Mouse (Mus musculus): ENCODE results near the gene Lrch1. TPM values are rescaled to one million over a fixed set of nuclear protein-coding genes. Genes with fewer than 3 reads are reported as not detected.

Gene Lrch1
- polyA plus RNA-seq, 1 experiment = 11.5 TPM

DNA sequence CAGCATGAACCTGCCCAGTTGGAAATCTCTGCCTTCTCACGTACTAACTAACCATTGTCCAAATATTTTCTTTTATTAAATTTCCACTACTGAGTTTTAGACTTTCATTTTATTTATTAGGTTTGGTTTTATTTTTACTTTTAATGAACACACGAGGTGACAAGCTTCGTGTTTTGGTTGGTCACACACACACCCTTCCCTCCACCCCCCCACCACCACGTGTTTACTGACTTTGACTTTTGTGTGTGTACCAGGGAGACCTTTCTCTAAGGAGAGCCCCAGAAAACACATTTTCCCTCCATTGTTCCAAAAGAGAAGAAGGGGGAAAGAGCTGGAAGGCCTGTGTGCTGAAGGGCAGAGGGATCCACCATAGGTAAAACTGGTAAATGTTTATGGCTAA is 38.0 kb upstream of the Lrch1 start:
- DNase-seq (ENCODE audit: low read depth in 1 of 2, low spot score in 2 of 2) = no peak
- TF ChIP-seq CTCF (IDR thresholded peaks at IDR 0.05; ENCODE audit: extremely low read depth, insufficient read depth, insufficient read length, insufficient replicate concordance) (no peak), POLR2A (IDR thresholded peaks at IDR 0.05; ENCODE audit: low read depth, low read length) (no peak)
- Histone ChIP-seq H3K4me1 (ENCODE audit: control insufficient read depth, insufficient read depth, insufficient read length) (no peaks in the 10 kb centered on the region), H3K27ac (ENCODE audit: insufficient read depth, low read length) (no peak overlapping the region), H3K27me3 (ENCODE audit: control insufficient read depth, insufficient read depth, low read length) (no peaks in the 10 kb centered on the region), H3K36me3 (ENCODE audit: control insufficient read depth, insufficient read depth, low read length) (no peaks in the 10 kb centered on the region), H3K4me3 (ENCODE audit: extremely low read depth, insufficient read depth, insufficient read length) (no peak overlapping the region)
- 52% methylated on average over 4 of the region's 4 CpGs for WGBS

DNA sequence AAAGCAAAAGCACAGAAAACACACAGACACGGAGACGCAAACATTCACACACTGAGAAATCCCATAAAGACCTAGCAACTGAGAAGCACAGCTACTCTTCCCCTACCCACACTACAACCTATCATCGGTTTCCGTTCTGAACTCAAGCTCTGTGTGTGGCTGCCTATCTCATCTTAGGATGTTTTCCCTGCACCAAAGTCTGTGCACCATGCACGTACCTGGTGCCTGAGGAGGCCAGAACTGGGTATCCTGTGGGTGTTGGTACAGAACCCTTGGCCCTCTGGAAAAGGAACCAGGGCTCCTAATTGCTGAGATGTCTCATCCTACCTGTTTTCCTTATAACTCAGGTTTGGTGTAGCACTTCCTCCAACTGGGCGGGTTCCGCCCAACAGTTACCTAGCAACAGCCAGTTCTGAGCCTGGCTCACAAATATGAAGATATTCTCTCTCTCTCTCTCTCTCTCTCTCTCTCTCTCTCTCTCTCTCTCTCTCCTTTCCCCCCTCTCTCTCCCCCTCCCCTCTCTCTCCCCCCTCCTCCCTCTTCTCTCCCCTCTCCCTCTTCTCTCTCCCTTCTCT is 37.2 kb upstream of the Lrch1 start:
- peak in 1 of 2 experiments; percentile 29 for DNase-seq (ENCODE audit: low read depth in 1 of 2, low spot score in 2 of 2)
- peak overlapping the region; percentile 42 for H3K27ac ChIP-seq (ENCODE audit: insufficient read depth, low read length)
- no peaks in the 10 kb centered on the region for H3K36me3 ChIP-seq (ENCODE audit: control insufficient read depth, insufficient read depth, low read length)
- WGBS = 59% methylated on average over 7 of the region's 7 CpGs
- H3K4me3 ChIP-seq (ENCODE audit: extremely low read depth, insufficient read depth, insufficient read length) = peak overlapping the region; percentile 20; the same call in 1 of the 2 replicates
- H3K4me1 ChIP-seq (ENCODE audit: control insufficient read depth, insufficient read depth, insufficient read length) = no peaks in the 10 kb centered on the region
- TF ChIP-seq CTCF (IDR thresholded peaks at IDR 0.05; ENCODE audit: extremely low read depth, insufficient read depth, insufficient read length, insufficient replicate concordance) (no peak), POLR2A (IDR thresholded peaks at IDR 0.05; ENCODE audit: low read depth, low read length) (no peak)
- H3K27me3 ChIP-seq (ENCODE audit: control insufficient read depth, insufficient read depth, low read length) = no peaks in the 10 kb centered on the region

DNA sequence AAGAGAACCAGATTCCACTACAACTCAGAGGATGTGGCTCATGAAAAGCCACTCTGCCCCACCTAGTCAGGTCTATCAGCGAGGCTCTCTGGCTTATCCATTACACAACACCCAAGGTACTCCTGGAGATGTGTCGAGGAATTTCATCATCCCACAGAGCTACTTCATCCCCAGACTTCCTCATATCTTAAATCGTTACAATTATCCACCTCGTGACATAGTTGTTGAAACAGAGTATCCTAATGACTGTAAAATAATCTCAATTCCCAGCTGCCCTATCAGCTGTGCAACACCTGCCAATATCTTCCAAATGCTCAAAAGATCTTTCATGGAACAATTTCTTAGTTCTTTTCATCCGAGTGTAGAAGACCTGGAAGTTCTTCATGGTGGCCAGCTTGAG is 35.4 kb upstream of the Lrch1 start:
- H3K27me3 ChIP-seq (ENCODE audit: control insufficient read depth, insufficient read depth, low read length) = no peaks in the 10 kb centered on the region
- no peak overlapping the region for H3K4me3 ChIP-seq (ENCODE audit: extremely low read depth, insufficient read depth, insufficient read length)
- no peaks in the 10 kb centered on the region for H3K36me3 ChIP-seq (ENCODE audit: control insufficient read depth, insufficient read depth, low read length)
- no peak overlapping the region for H3K27ac ChIP-seq (ENCODE audit: insufficient read depth, low read length)
- DNase-seq (ENCODE audit: low read depth in 1 of 2, low spot score in 2 of 2) = no peak
- WGBS = 74% methylated on average over 5 of the region's 5 CpGs
- no peak for TF ChIP-seq POLR2A (IDR thresholded peaks at IDR 0.05; ENCODE audit: low read depth, low read length)
- no peak for TF ChIP-seq CTCF (IDR thresholded peaks at IDR 0.05; ENCODE audit: extremely low read depth, insufficient read depth, insufficient read length, insufficient replicate concordance)
- no peaks in the 10 kb centered on the region for H3K4me1 ChIP-seq (ENCODE audit: control insufficient read depth, insufficient read depth, insufficient read length)

DNA sequence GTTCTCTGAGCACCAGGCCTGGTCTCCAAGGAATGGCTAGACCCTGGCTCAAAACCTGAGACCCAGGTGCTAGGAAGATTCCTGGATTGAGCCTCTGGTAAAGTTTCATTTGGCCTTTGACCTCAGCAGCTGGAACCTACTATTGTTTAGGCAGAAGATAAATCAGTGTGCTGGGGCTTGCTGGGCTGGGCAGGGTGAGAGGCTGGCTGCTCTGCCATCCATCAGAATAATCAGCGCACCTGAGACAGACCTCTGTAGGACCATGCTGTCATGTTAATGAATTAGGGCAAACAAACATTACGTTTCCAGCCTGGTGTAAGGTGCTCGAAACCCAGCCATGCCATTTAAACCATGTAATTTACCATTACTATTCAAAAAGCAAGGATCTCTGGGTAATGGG is 33.3 kb upstream of the Lrch1 start:
- peaks cover 4% of the 10 kb centered on the region; the same call in 1 of the 2 replicates for H3K4me1 ChIP-seq (ENCODE audit: control insufficient read depth, insufficient read depth, insufficient read length)
- H3K36me3 ChIP-seq (ENCODE audit: control insufficient read depth, insufficient read depth, low read length) = no peaks in the 10 kb centered on the region
- H3K4me3 ChIP-seq (ENCODE audit: extremely low read depth, insufficient read depth, insufficient read length) = no peak overlapping the region
- TF ChIP-seq POLR2A (IDR thresholded peaks at IDR 0.05; ENCODE audit: low read depth, low read length) (no peak), CTCF (IDR thresholded peaks at IDR 0.05; ENCODE audit: extremely low read depth, insufficient read depth, insufficient read length, insufficient replicate concordance) (no peak)
- no peak overlapping the region for H3K27ac ChIP-seq (ENCODE audit: insufficient read depth, low read length)
- H3K27me3 ChIP-seq (ENCODE audit: control insufficient read depth, insufficient read depth, low read length) = no peaks in the 10 kb centered on the region
- DNase-seq (ENCODE audit: low read depth in 1 of 2, low spot score in 2 of 2) = no peak
- 95% methylated on average over 3 of the region's 3 CpGs for WGBS

DNA sequence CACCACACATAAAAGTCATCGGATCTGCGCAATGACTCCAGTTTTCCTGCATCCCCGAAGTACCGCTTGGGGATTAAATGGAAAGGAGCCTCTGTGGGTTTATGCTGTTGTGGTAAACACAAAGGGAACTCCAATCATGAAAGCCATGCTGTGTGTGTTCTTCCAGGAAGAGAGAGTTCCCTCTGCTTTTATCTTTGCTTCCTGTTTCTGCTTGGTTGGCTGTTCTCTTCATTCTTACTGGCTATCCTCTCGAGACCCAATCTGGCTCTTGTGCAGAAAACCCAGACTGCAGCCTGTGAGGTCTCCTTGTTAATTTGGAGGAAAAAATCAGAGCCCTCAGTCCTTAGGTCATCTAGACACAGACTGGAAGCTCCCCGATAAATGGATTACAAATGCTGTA is 29.3 kb upstream of the Lrch1 start:
- no peak for DNase-seq (ENCODE audit: low read depth in 1 of 2, low spot score in 2 of 2)
- Histone ChIP-seq H3K4me1 (ENCODE audit: control insufficient read depth, insufficient read depth, insufficient read length) (peaks cover 4% of the 10 kb centered on the region; the same call in 1 of the 2 replicates), H3K27me3 (ENCODE audit: control insufficient read depth, insufficient read depth, low read length) (no peaks in the 10 kb centered on the region), H3K27ac (ENCODE audit: insufficient read depth, low read length) (no peak overlapping the region), H3K4me3 (ENCODE audit: extremely low read depth, insufficient read depth, insufficient read length) (no peak overlapping the region), H3K36me3 (ENCODE audit: control insufficient read depth, insufficient read depth, low read length) (no peaks in the 10 kb centered on the region)
- TF ChIP-seq POLR2A (IDR thresholded peaks at IDR 0.05; ENCODE audit: low read depth, low read length) = no peak
- no peak for TF ChIP-seq CTCF (IDR thresholded peaks at IDR 0.05; ENCODE audit: extremely low read depth, insufficient read depth, insufficient read length, insufficient replicate concordance)
- 42% methylated on average over 6 of the region's 6 CpGs for whole genome bisulfite sequencing

DNA sequence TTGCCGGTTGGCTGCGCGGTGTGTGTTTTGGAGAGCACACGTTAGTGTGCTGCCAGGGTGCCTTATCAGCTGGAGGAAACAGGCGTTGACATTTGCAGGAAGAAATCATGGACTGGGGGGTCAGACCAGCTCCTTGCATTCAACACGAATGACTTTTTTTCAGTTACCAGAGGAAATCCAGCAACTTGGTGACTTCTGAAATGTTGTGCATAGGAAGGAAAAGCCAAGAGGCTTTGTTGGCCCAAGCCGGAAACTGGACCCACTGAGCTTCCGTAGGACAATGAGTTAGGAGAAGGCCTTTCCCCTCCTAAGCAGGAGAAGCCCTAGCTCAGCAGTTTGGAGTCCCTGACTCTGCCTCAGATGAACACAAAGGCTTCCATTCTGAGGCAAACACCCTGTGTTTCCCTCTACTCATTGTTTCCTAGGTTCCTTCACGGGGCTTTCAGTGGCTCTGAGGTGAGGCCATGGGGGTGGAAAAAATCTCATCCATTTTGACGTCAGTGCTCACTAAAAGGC is 26.5 kb upstream of the Lrch1 start:
- DNase-seq (ENCODE audit: low read depth in 1 of 2, low spot score in 2 of 2) = no peak
- TF ChIP-seq POLR2A (IDR thresholded peaks at IDR 0.05; ENCODE audit: low read depth, low read length) = no peak
- no peak for TF ChIP-seq CTCF (IDR thresholded peaks at IDR 0.05; ENCODE audit: extremely low read depth, insufficient read depth, insufficient read length, insufficient replicate concordance)
- WGBS = 44% methylated on average over 10 of the region's 10 CpGs
- Histone ChIP-seq H3K27ac (ENCODE audit: insufficient read depth, low read length) (no peak overlapping the region), H3K4me3 (ENCODE audit: extremely low read depth, insufficient read depth, insufficient read length) (no peak overlapping the region), H3K4me1 (ENCODE audit: control insufficient read depth, insufficient read depth, insufficient read length) (peaks cover 4% of the 10 kb centered on the region; the same call in 1 of the 2 replicates), H3K36me3 (ENCODE audit: control insufficient read depth, insufficient read depth, low read length) (no peaks in the 10 kb centered on the region), H3K27me3 (ENCODE audit: control insufficient read depth, insufficient read depth, low read length) (no peaks in the 10 kb centered on the region)

DNA sequence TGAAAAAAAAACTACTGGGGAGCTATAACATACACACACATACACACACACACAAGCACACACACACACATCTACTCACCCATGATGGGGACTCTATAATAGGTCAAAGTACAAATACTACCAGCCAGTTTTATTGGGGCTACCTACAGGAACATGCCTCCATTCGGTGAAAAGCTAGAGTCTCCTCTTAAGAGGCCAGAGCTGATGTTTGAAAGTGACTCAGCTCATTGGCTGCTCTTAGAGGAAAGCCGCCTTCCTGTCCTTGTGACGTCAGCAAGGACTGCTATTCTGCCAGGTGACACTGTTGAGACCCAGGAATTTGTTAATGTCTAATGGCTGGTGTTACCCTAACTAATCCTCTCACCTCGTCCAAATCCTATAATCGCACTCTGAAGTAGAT is 25.0 kb upstream of the Lrch1 start:
- 70% methylated on average over 5 of the region's 5 CpGs for WGBS
- Histone ChIP-seq H3K4me1 (ENCODE audit: control insufficient read depth, insufficient read depth, insufficient read length) (peaks cover 4% of the 10 kb centered on the region; the same call in 1 of the 2 replicates), H3K27ac (ENCODE audit: insufficient read depth, low read length) (no peak overlapping the region), H3K36me3 (ENCODE audit: control insufficient read depth, insufficient read depth, low read length) (no peaks in the 10 kb centered on the region), H3K27me3 (ENCODE audit: control insufficient read depth, insufficient read depth, low read length) (no peaks in the 10 kb centered on the region), H3K4me3 (ENCODE audit: extremely low read depth, insufficient read depth, insufficient read length) (no peak overlapping the region)
- no peak for DNase-seq (ENCODE audit: low read depth in 1 of 2, low spot score in 2 of 2)
- TF ChIP-seq POLR2A (IDR thresholded peaks at IDR 0.05; ENCODE audit: low read depth, low read length) (no peak), CTCF (IDR thresholded peaks at IDR 0.05; ENCODE audit: extremely low read depth, insufficient read depth, insufficient read length, insufficient replicate concordance) (no peak)
